Mouse (Mus musculus): ENCODE measurements at regions not wholly inside any gene's neighbourhood (a gene's known extent, or its start where the extent isn't known, plus 50 kb on each side); places are given as distances from the start of the nearest gene placed in this dataset.

GRCm38 (mm10) chr3:70145728-70146127, 138.3 kb downstream of the Otol1 start:
- ATAC-seq: no peak

DNA sequence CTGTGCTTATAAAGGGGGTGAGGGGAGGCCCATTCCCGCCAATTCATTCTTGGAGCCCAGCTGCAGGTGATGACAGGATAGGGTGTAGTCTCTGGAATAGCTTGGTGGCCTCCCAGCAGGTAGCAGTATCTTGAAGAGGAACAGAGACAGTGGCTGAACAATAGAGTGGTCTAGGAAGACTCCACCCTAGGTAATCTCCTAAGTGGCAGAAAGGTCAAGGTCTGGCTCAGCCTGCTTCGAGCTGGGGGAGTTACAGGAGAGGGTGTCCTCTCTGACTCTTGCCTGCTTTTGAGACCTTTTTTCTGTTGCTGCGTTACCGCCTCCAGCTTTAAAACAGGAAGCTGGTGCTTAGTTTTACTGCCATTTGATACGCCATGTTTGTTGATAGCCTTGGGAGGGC, 143.7 kb downstream of the Otol1 start:
- Histone ChIP-seq H3K4me2 (replicated peaks; ENCODE audit: low read depth, low read length) (no peak overlapping the region), H3K9ac (replicated peaks; ENCODE audit: low read depth) (no peak overlapping the region), H3K27me3 (replicated peaks; ENCODE audit: insufficient read depth, low read length) (no peaks in the 10 kb centered on the region), H3K4me1 (ENCODE audit: insufficient read depth, low read depth, low read length) (no peaks in the 10 kb centered on the region), H3K9me3 (ENCODE audit: low read length) (no peaks in the 10 kb centered on the region), H3K4me3 (ENCODE audit: low read depth, low read length) (no peak overlapping the region), H3K36me3 (ENCODE audit: insufficient read depth, low read length) (no peaks in the 10 kb centered on the region), H3K27ac (ENCODE audit: low read length) (no peak overlapping the region)
- WGBS: 59% methylated on average over 5 of the region's 5 CpGs
- no peak for TF ChIP-seq EP300 (IDR thresholded peaks at IDR 0.05)
- ATAC-seq (no peak), DNase-seq (ENCODE audit: low spot score) (no peak)

More at GRCm38 (mm10) chr3:70145728-70146127, 138.3 kb downstream of the Otol1 start:
- no peaks in the 10 kb centered on the region for H3K4me1 ChIP-seq (ENCODE audit: insufficient read depth, low read depth, low read length)
- H3K9ac ChIP-seq (replicated peaks; ENCODE audit: low read depth): no peak overlapping the region
- no peak overlapping the region for H3K4me2 ChIP-seq (replicated peaks; ENCODE audit: low read depth, low read length)
- H3K27ac ChIP-seq (ENCODE audit: low read length): no peak overlapping the region
- no peak overlapping the region for H3K4me3 ChIP-seq (ENCODE audit: low read depth, low read length)
- 89% methylated on average over 1 of the region's 1 CpGs for WGBS
- H3K9me3 ChIP-seq (ENCODE audit: low read length): no peaks in the 10 kb centered on the region
- H3K27me3 ChIP-seq (replicated peaks; ENCODE audit: insufficient read depth, low read length): no peaks in the 10 kb centered on the region
- no peaks in the 10 kb centered on the region for H3K36me3 ChIP-seq (ENCODE audit: insufficient read depth, low read length)
- TF ChIP-seq CTCF (IDR thresholded peaks at IDR 0.05) (no peak), EP300 (IDR thresholded peaks at IDR 0.05) (no peak)
- no peak for DNase-seq (ENCODE audit: low spot score)

DNA sequence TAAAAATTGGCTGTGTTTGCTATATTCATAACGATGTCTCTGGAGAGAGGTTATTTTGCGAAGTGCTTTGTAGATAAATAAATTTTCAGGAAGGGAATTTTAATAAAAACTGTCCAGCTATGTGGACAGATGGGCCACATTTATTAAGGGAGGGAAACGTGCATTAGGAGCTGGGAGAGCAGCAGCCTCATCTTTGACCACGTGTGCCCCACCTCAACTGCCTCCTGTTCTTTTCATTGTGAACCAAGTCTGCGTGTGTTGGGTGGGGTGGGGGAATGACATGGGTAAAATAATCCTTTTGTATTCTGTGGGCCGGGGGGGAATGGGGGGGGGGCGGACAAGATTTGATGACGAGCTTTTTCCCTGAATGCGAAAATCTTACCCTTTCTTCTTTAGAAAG, 152.6 kb downstream of the Otol1 start:
- Histone ChIP-seq H3K27me3 (replicated peaks; ENCODE audit: insufficient read depth, low read length) (no peaks in the 10 kb centered on the region), H3K36me3 (ENCODE audit: insufficient read depth, low read length) (no peaks in the 10 kb centered on the region), H3K9ac (replicated peaks; ENCODE audit: low read depth) (no peak overlapping the region), H3K4me3 (ENCODE audit: low read depth, low read length) (no peak overlapping the region), H3K4me2 (replicated peaks; ENCODE audit: low read depth, low read length) (no peak overlapping the region), H3K4me1 (ENCODE audit: insufficient read depth, low read depth, low read length) (no peaks in the 10 kb centered on the region), H3K27ac (ENCODE audit: low read length) (no peak overlapping the region), H3K9me3 (ENCODE audit: low read length) (no peaks in the 10 kb centered on the region)
- no peak for ATAC-seq
- no peak for TF ChIP-seq CTCF (IDR thresholded peaks at IDR 0.05)
- TF ChIP-seq EP300 (IDR thresholded peaks at IDR 0.05): no peak
- WGBS: 69% methylated on average over 9 of the region's 9 CpGs
- no peak for DNase-seq (ENCODE audit: low spot score)

DNA sequence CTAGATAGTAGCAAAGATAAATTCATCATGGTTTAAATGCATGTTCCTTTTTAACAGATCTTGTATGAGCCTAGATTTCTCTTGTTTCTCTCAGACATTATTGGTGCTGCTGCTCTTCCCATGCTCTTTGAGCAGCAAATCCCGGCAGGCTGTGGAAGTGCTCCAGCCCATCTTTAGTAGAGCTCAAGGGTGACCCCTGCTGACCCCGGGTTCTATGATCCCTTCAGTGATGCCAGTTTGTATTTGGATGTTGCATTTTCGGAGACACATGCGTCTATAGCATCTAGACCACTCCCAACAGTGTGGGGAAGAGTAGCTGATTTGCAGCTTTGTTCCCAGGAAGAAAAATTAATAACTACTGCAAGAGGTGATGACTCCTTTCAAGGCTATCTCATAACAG, 164.3 kb downstream of the Otol1 start:
- no peak overlapping the region for H3K9ac ChIP-seq (replicated peaks; ENCODE audit: low read depth)
- no peak overlapping the region for H3K27ac ChIP-seq (ENCODE audit: low read length)
- DNase-seq (ENCODE audit: low spot score) (no peak), ATAC-seq (no peak)
- H3K4me2 ChIP-seq (replicated peaks; ENCODE audit: low read depth, low read length): no peak overlapping the region
- no peaks in the 10 kb centered on the region for H3K36me3 ChIP-seq (ENCODE audit: insufficient read depth, low read length)
- no peak for TF ChIP-seq CTCF (IDR thresholded peaks at IDR 0.05)
- TF ChIP-seq EP300 (IDR thresholded peaks at IDR 0.05): no peak
- no peaks in the 10 kb centered on the region for H3K27me3 ChIP-seq (replicated peaks; ENCODE audit: insufficient read depth, low read length)
- H3K4me1 ChIP-seq (ENCODE audit: insufficient read depth, low read depth, low read length): no peaks in the 10 kb centered on the region
- WGBS: 59% methylated on average over 4 of the region's 4 CpGs
- no peak overlapping the region for H3K4me3 ChIP-seq (ENCODE audit: low read depth, low read length)
- H3K9me3 ChIP-seq (ENCODE audit: low read length): no peaks in the 10 kb centered on the region

DNA sequence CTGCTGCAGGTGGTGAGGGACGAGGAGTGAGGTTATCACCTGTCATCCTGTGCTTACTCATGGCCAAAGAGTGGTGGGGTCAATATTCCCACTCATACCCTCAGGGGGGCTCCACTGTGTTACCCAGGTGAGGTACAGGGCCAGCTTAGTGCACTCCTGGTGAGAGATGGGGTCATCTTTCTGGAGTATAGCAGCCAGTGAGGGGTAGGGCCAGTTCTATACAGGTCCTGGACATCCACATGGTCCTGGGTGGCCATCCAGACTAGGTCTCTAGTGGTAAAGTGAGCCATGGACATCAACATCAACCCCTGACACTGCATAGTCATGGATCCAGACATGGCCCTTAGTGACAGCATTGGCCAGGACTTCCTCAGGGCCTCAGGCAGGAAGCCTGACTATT, 169.0 kb downstream of the Otol1 start:
- Histone ChIP-seq H3K9ac (replicated peaks; ENCODE audit: low read depth) (no peak overlapping the region), H3K27ac (ENCODE audit: low read length) (no peak overlapping the region), H3K4me2 (replicated peaks; ENCODE audit: low read depth, low read length) (no peak overlapping the region), H3K36me3 (ENCODE audit: insufficient read depth, low read length) (no peaks in the 10 kb centered on the region), H3K27me3 (replicated peaks; ENCODE audit: insufficient read depth, low read length) (no peaks in the 10 kb centered on the region), H3K9me3 (ENCODE audit: low read length) (no peaks in the 10 kb centered on the region), H3K4me1 (ENCODE audit: insufficient read depth, low read depth, low read length) (no peaks in the 10 kb centered on the region), H3K4me3 (ENCODE audit: low read depth, low read length) (no peak overlapping the region)
- TF ChIP-seq CTCF (IDR thresholded peaks at IDR 0.05) (no peak), EP300 (IDR thresholded peaks at IDR 0.05) (no peak)
- ATAC-seq (no peak), DNase-seq (ENCODE audit: low spot score) (no peak)
- WGBS: 75% methylated on average over 1 of the region's 1 CpGs

GRCm38 (mm10) chr3:70181611-70182010, 174.2 kb downstream of the Otol1 start:
- Histone ChIP-seq H3K4me2 (replicated peaks; ENCODE audit: low read depth, low read length) (no peak overlapping the region), H3K27ac (ENCODE audit: low read length) (no peak overlapping the region), H3K9ac (replicated peaks; ENCODE audit: low read depth) (no peak overlapping the region), H3K4me1 (ENCODE audit: insufficient read depth, low read depth, low read length) (no peaks in the 10 kb centered on the region), H3K4me3 (ENCODE audit: low read depth, low read length) (no peak overlapping the region), H3K27me3 (replicated peaks; ENCODE audit: insufficient read depth, low read length) (no peaks in the 10 kb centered on the region), H3K9me3 (ENCODE audit: low read length) (no peaks in the 10 kb centered on the region), H3K36me3 (ENCODE audit: insufficient read depth, low read length) (no peaks in the 10 kb centered on the region)
- TF ChIP-seq EP300 (IDR thresholded peaks at IDR 0.05): no peak
- no peak for TF ChIP-seq CTCF (IDR thresholded peaks at IDR 0.05)
- DNase-seq (ENCODE audit: low spot score) (no peak), ATAC-seq (no peak)
- WGBS: 50% methylated on average over 3 of the region's 3 CpGs

DNA sequence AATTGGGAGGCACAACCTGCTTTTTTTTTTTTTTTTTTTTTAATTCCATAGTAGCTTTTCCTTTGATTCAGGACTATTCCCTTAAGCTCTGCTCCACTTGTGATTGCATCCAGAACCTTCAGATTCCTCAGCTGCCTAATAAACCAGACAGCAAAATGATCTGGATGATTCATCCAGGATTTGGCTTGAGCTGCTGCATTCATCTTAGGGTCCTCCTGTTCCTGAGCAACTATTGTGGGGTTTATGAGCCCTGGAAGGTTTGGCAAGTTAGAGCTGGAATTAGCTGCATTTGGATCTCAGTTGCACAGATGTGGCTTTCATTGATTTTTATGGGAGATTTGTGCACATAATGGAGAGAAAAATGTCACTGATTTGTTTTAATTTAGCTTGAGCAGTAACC, 183.3 kb downstream of the Otol1 start:
- no peak overlapping the region for H3K9ac ChIP-seq (replicated peaks; ENCODE audit: low read depth)
- H3K4me1 ChIP-seq (ENCODE audit: insufficient read depth, low read depth, low read length): no peaks in the 10 kb centered on the region
- H3K27me3 ChIP-seq (replicated peaks; ENCODE audit: insufficient read depth, low read length): no peaks in the 10 kb centered on the region
- TF ChIP-seq CTCF (IDR thresholded peaks at IDR 0.05) (no peak), EP300 (IDR thresholded peaks at IDR 0.05) (no peak)
- no peaks in the 10 kb centered on the region for H3K36me3 ChIP-seq (ENCODE audit: insufficient read depth, low read length)
- no peak for DNase-seq (ENCODE audit: low spot score)
- no peak overlapping the region for H3K4me2 ChIP-seq (replicated peaks; ENCODE audit: low read depth, low read length)
- no peak for ATAC-seq
- no peaks in the 10 kb centered on the region for H3K9me3 ChIP-seq (ENCODE audit: low read length)
- no peak overlapping the region for H3K27ac ChIP-seq (ENCODE audit: low read length)
- H3K4me3 ChIP-seq (ENCODE audit: low read depth, low read length): no peak overlapping the region

Data from lung, postnatal 0 days (tissue).